Mouse (Mus musculus): ENCODE measurements at regions not wholly inside any gene's neighbourhood (a gene's known extent, or its start where the extent isn't known, plus 50 kb on each side); places are given as distances from the start of the nearest gene placed in this dataset.

DNA sequence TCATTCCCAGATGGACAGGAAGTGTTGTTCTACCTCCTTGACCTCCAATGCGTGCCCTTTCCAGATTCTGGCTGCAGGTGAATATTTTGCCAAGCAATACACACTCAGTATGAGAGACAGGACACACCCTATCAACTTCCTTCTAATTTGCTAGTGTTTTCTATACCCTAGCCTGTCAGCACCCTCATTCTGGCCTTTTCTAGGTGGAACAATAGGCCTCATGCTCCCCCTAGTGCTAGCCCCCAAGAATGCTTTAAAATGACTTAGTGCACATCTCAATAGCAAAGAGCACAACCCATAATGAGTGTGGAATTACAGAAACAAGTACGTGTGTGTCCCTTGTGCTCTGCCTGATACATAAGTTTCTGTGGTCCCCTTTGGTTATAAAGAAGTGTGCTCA, 161.1 kb downstream of the Ibtk start:
- no peaks in the 10 kb centered on the region for H3K36me3 ChIP-seq
- H3K9me3 ChIP-seq: peaks cover 6% of the 10 kb centered on the region; the same call in 1 of the 2 replicates
- ATAC-seq (ENCODE audit: insufficient number of reproducible peaks, insufficient read depth, low FRiP score, low TSS enrichment): no peak
- no peak overlapping the region for H3K27ac ChIP-seq
- WGBS: 48% methylated on average over 2 of the region's 2 CpGs
- H3K4me3 ChIP-seq: no peak overlapping the region
- H3K9ac ChIP-seq: no peak overlapping the region
- no peaks in the 10 kb centered on the region for H3K27me3 ChIP-seq
- H3K4me1 ChIP-seq: no peaks in the 10 kb centered on the region
- no peak overlapping the region for H3K4me2 ChIP-seq (replicated peaks)

GRCm38 (mm10) chr9:85581028-85581595, 168.0 kb downstream of the Ibtk start:
- H3K4me3 ChIP-seq: no peak overlapping the region
- WGBS: 79% methylated on average over 1 of the region's 1 CpGs
- no peak overlapping the region for H3K9ac ChIP-seq
- H3K4me1 ChIP-seq: no peaks in the 10 kb centered on the region
- no peak overlapping the region for H3K27ac ChIP-seq
- H3K4me2 ChIP-seq (replicated peaks): no peak overlapping the region
- H3K27me3 ChIP-seq: no peaks in the 10 kb centered on the region
- peaks cover 6% of the 10 kb centered on the region; the same call in 1 of the 2 replicates for H3K9me3 ChIP-seq
- ATAC-seq (ENCODE audit: insufficient number of reproducible peaks, insufficient read depth, low FRiP score, low TSS enrichment): no peak
- no peaks in the 10 kb centered on the region for H3K36me3 ChIP-seq

- Histone ChIP-seq H3K27me3 (no peaks in the 10 kb centered on the region), H3K9ac (no peak overlapping the region), H3K9me3 (no peaks in the 10 kb centered on the region), H3K4me3 (no peak overlapping the region), H3K4me2 (replicated peaks) (no peak overlapping the region), H3K36me3 (no peaks in the 10 kb centered on the region), H3K27ac (no peak overlapping the region), H3K4me1 (no peaks in the 10 kb centered on the region)
- WGBS: 80% methylated on average over 7 of the region's 7 CpGs
- ATAC-seq (ENCODE audit: insufficient number of reproducible peaks, insufficient read depth, low FRiP score, low TSS enrichment): no peak
Measured at GRCm38 (mm10) chr9:85577812-85578211, 171.3 kb downstream of the Ibtk start.

DNA sequence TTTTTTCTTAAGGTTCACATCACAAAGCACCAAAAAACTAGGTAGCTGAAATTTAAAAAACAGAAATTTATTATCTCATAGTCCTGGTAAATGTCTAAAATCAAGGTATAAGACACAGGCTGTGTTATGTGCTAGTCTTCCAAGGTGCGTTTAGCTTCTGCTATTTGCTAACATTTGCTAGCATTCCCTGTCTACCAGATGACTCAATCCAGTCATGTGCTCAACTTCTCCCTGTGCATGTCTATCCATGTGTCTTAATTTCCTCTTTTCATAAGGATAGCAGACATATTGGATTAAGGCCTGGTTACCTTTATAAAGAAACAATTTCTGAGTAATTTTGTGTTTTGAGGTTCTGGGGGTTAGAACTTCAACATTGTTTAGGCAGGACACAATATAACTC, 171.8 kb downstream of the Ibtk start:
- Histone ChIP-seq H3K27ac (no peak overlapping the region), H3K36me3 (no peaks in the 10 kb centered on the region), H3K4me1 (no peaks in the 10 kb centered on the region), H3K4me3 (no peak overlapping the region), H3K9me3 (no peaks in the 10 kb centered on the region), H3K4me2 (replicated peaks) (no peak overlapping the region), H3K27me3 (no peaks in the 10 kb centered on the region), H3K9ac (no peak overlapping the region)
- ATAC-seq (ENCODE audit: insufficient number of reproducible peaks, insufficient read depth, low FRiP score, low TSS enrichment): no peak
- WGBS: 89% methylated on average over 1 of the region's 1 CpGs

DNA sequence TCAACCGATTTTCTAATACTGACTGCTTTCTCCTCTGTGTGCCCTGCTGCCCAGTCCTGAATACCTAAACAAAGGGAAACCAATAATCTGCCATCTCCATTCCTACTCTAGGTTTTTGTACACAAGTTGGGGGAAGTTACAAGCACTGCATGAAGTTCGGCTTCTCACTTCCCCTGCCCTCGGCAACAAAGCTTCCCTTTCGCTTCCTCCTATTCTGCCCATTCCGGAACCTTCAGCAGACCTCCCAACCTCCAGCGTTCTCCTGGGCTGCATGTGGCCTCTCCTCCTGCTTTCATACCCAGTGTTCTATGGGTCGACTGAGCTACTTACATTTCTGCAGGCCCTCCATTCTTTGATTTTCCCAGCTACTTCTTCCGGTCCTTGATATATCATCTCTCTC, 180.3 kb downstream of the Ibtk start:
- ATAC-seq (ENCODE audit: insufficient number of reproducible peaks, insufficient read depth, low FRiP score, low TSS enrichment): no peak
- 83% methylated on average over 8 of the region's 8 CpGs for WGBS

GRCm38 (mm10) chr9:85551871-85552270, 197.3 kb downstream of the Ibtk start:
- no peak for ATAC-seq (ENCODE audit: insufficient number of reproducible peaks, insufficient read depth, low FRiP score, low TSS enrichment)
- 35% methylated on average over 1 of the region's 1 CpGs for WGBS
- Histone ChIP-seq H3K4me3 (no peak overlapping the region), H3K27me3 (no peaks in the 10 kb centered on the region), H3K4me1 (no peaks in the 10 kb centered on the region), H3K36me3 (no peaks in the 10 kb centered on the region), H3K27ac (no peak overlapping the region), H3K9ac (no peak overlapping the region), H3K9me3 (no peaks in the 10 kb centered on the region), H3K4me2 (replicated peaks) (no peak overlapping the region)

More for the DNA sequence above, 180.3 kb downstream of the Ibtk start:
- no peak overlapping the region for H3K27ac ChIP-seq
- H3K36me3 ChIP-seq: no peaks in the 10 kb centered on the region
- H3K4me1 ChIP-seq: no peaks in the 10 kb centered on the region
- no peak overlapping the region for H3K4me2 ChIP-seq (replicated peaks)
- no peak overlapping the region for H3K9ac ChIP-seq
- H3K4me3 ChIP-seq: no peak overlapping the region
- no peaks in the 10 kb centered on the region for H3K27me3 ChIP-seq
- H3K9me3 ChIP-seq: no peaks in the 10 kb centered on the region

DNA sequence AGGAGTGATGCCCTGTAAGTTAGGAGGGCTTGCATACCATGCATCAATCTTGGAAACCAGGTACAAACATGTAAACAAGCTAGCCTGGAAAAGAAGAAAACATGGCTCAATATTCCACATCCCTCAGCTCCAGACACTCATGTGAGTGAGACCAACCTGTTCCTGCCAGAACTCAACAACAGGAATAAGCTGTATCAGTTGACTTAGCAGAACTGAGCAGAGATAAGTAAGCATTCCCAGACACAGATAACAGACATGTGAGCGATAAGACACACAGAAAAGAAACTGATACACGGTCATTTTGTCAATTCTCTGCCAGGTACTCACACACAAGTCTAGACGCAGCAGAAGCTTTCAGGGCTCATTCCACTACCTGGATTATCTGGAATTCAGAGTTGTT, 198.7 kb downstream of the Ibtk start:
- H3K9ac ChIP-seq: no peak overlapping the region
- no peaks in the 10 kb centered on the region for H3K9me3 ChIP-seq
- H3K4me2 ChIP-seq (replicated peaks): no peak overlapping the region
- H3K27me3 ChIP-seq: no peaks in the 10 kb centered on the region
- no peak overlapping the region for H3K4me3 ChIP-seq
- H3K36me3 ChIP-seq: no peaks in the 10 kb centered on the region
- no peak for ATAC-seq (ENCODE audit: insufficient number of reproducible peaks, insufficient read depth, low FRiP score, low TSS enrichment)
- 84% methylated on average over 3 of the region's 3 CpGs for WGBS
- H3K27ac ChIP-seq: no peak overlapping the region
- H3K4me1 ChIP-seq: no peaks in the 10 kb centered on the region

- ATAC-seq (ENCODE audit: insufficient number of reproducible peaks, insufficient read depth, low FRiP score, low TSS enrichment): no peak
- Histone ChIP-seq H3K4me1 (no peaks in the 10 kb centered on the region), H3K27me3 (no peaks in the 10 kb centered on the region), H3K36me3 (no peaks in the 10 kb centered on the region), H3K9ac (no peak overlapping the region), H3K4me3 (no peak overlapping the region), H3K4me2 (replicated peaks) (no peak overlapping the region), H3K9me3 (no peaks in the 10 kb centered on the region), H3K27ac (no peak overlapping the region)
- WGBS: 56% methylated on average over 2 of the region's 2 CpGs
Measured at GRCm38 (mm10) chr9:85546226-85546625, 202.9 kb downstream of the Ibtk start.

GRCm38 (mm10) chr9:85545566-85545965, 203.6 kb downstream of the Ibtk start:
- WGBS: 92% methylated on average over 1 of the region's 1 CpGs

GRCm38 (mm10) chr9:85538557-85538956, 210.6 kb downstream of the Ibtk start:
- no peaks in the 10 kb centered on the region for H3K4me1 ChIP-seq
- no peaks in the 10 kb centered on the region for H3K9me3 ChIP-seq
- H3K9ac ChIP-seq: no peak overlapping the region
- WGBS: 42% methylated on average over 3 of the region's 3 CpGs
- H3K4me2 ChIP-seq (replicated peaks): no peak overlapping the region
- H3K27ac ChIP-seq: no peak overlapping the region
- ATAC-seq (ENCODE audit: insufficient number of reproducible peaks, insufficient read depth, low FRiP score, low TSS enrichment): no peak
- no peak overlapping the region for H3K4me3 ChIP-seq
- H3K36me3 ChIP-seq: no peaks in the 10 kb centered on the region
- no peaks in the 10 kb centered on the region for H3K27me3 ChIP-seq

More at GRCm38 (mm10) chr9:85545566-85545965, 203.6 kb downstream of the Ibtk start:
- no peak overlapping the region for H3K4me3 ChIP-seq
- H3K9me3 ChIP-seq: no peaks in the 10 kb centered on the region
- H3K9ac ChIP-seq: no peak overlapping the region
- H3K4me1 ChIP-seq: no peaks in the 10 kb centered on the region
- H3K36me3 ChIP-seq: no peaks in the 10 kb centered on the region
- H3K4me2 ChIP-seq (replicated peaks): no peak overlapping the region
- no peaks in the 10 kb centered on the region for H3K27me3 ChIP-seq
- ATAC-seq (ENCODE audit: insufficient number of reproducible peaks, insufficient read depth, low FRiP score, low TSS enrichment): no peak
- no peak overlapping the region for H3K27ac ChIP-seq

GRCm38 (mm10) chr9:85528421-85528820, 201.3 kb upstream of the Tent5a start:
- no peaks in the 10 kb centered on the region for H3K27me3 ChIP-seq
- no peaks in the 10 kb centered on the region for H3K4me1 ChIP-seq
- no peak overlapping the region for H3K4me2 ChIP-seq (replicated peaks)
- 89% methylated on average over 3 of the region's 3 CpGs for WGBS
- ATAC-seq (ENCODE audit: insufficient number of reproducible peaks, insufficient read depth, low FRiP score, low TSS enrichment): no peak
- no peak overlapping the region for H3K4me3 ChIP-seq
- H3K36me3 ChIP-seq: no peaks in the 10 kb centered on the region
- H3K27ac ChIP-seq: no peak overlapping the region
- H3K9me3 ChIP-seq: no peaks in the 10 kb centered on the region
- H3K9ac ChIP-seq: no peak overlapping the region

GRCm38 (mm10) chr9:85524733-85525132, 197.6 kb upstream of the Tent5a start:
- Histone ChIP-seq H3K36me3 (no peaks in the 10 kb centered on the region), H3K4me2 (replicated peaks) (no peak overlapping the region), H3K4me1 (no peaks in the 10 kb centered on the region), H3K9ac (no peak overlapping the region), H3K27me3 (no peaks in the 10 kb centered on the region), H3K27ac (no peak overlapping the region), H3K9me3 (no peaks in the 10 kb centered on the region), H3K4me3 (no peak overlapping the region)
- ATAC-seq (ENCODE audit: insufficient number of reproducible peaks, insufficient read depth, low FRiP score, low TSS enrichment): no peak

GRCm38 (mm10) chr9:85521342-85521741, 194.2 kb upstream of the Tent5a start:
- ATAC-seq (ENCODE audit: insufficient number of reproducible peaks, insufficient read depth, low FRiP score, low TSS enrichment): no peak
- H3K36me3 ChIP-seq: no peaks in the 10 kb centered on the region
- H3K4me1 ChIP-seq: no peaks in the 10 kb centered on the region
- H3K9ac ChIP-seq: no peak overlapping the region
- no peaks in the 10 kb centered on the region for H3K9me3 ChIP-seq
- no peak overlapping the region for H3K4me3 ChIP-seq
- no peak overlapping the region for H3K27ac ChIP-seq
- 81% methylated on average over 2 of the region's 2 CpGs for WGBS
- no peaks in the 10 kb centered on the region for H3K27me3 ChIP-seq
- H3K4me2 ChIP-seq (replicated peaks): no peak overlapping the region
